Mouse (Mus musculus): ENCODE results near the gene Ppig.

The Ppig gene

GRCm38 (mm10) chr2:69764716-69765115, 42.4 kb downstream of the Ppig start:
- DNase-seq, result no peak

GRCm38 (mm10) chr2:69773331-69773730, 51.0 kb downstream of the Ppig start:
- DNase-seq, result peak; percentile 37

- no peak for DNase-seq
These were observed 55.9 kb downstream of the Ppig start for GRCm38 (mm10) chr2:69777985-69778835.

- peak; percentile 31 for DNase-seq
These were observed 56.5 kb downstream of the Ppig start for GRCm38 (mm10) chr2:69778836-69779177.

- DNase-seq, result no peak
These were observed 66.6 kb downstream of the Ppig start for GRCm38 (mm10) chr2:69788974-69789373.

- peak; percentile 99 for DNase-seq
These were observed 67.2 kb downstream of the Ppig start, which contains the start of the genes Ccdc173 and Phospho2 for GRCm38 (mm10) chr2:69789429-69790069. Ccdc173 (minus strand) TSS chr2:69789575. Phospho2 (plus strand) TSS chr2:69789623.

- DNase-seq, result peak; percentile 82
These were observed 67.9 kb downstream of the Ppig start for GRCm38 (mm10) chr2:69790285-69790684.

- no peak for DNase-seq
These were observed 68.4 kb downstream of the Ppig start for GRCm38 (mm10) chr2:69790722-69791121.

GRCm38 (mm10) chr2:69802911-69803312, 80.6 kb downstream of the Ppig start:
- DNase-seq, result peak; percentile 54

Data from right cerebral cortex, postnatal 14 days (tissue).